9 mouse cellular contexts compared by ENCODE assay signal in the genomic region with DNA sequence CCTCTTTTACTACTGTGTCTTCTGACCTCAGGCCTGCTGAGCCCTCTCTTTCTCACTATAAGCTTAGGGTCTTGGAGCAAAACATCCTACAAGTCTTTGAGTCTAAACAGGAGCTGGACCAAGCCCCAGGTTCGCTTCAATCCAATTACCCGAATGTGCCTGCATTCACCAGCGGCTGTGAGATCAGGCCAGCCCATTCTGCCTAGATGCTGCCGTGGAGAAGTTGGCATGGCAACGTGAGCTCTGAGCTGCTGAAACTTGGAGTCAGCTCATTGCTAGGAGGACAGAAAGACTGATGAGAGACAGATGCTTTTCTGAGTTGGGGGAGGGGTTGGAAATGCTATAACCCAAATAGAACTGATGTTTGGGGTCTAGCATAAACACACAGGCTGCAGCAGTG.
DNase-seq lines count a peak whose midpoint lies in the region; ATAC-seq and TF ChIP-seq lines count a peak whose summit lies in the region.
"Had no signal": no experiment of that assay in that cellular context is flagged by ENCODE, and none has a peak within 500 bp of the region (broad histone marks: within the 10 kb centered on the region; RNA-seq: fewer than 3 reads in every experiment).

No protein-coding gene starts in this region.

- no peak overlapping the region for H3K4me2 ChIP-seq in midbrain, embryonic 13.5 days (replicated peaks)
- H3K4me2 ChIP-seq in liver, embryonic 11.5 days = no peak overlapping the region

- H3K9ac ChIP-seq in midbrain, embryonic 13.5 days (replicated peaks) = peak overlapping the region; percentile 32; the same call in 1 of the 2 replicates
- no peak overlapping the region for H3K9ac ChIP-seq in liver, embryonic 11.5 days (ENCODE audit: low read depth, low read length)

- peak; percentile 55 for ATAC-seq in midbrain, embryonic 13.5 days
- ATAC-seq in liver, embryonic 11.5 days (replicated peaks; ENCODE audit: low FRiP score) = no peak

- WGBS in forebrain, embryonic 10.5 days = 16% methylated on average over 5 of the region's 5 CpGs
- 1% methylated on average over 5 of the region's 5 CpGs for WGBS in midbrain, embryonic 13.5 days
- 56% methylated on average over 5 of the region's 5 CpGs for WGBS in liver, embryonic 11.5 days

- peaks cover 36% of the 10 kb centered on the region for H3K4me1 ChIP-seq in forebrain, embryonic 10.5 days
- peaks cover 36% of the 10 kb centered on the region for H3K4me1 ChIP-seq in midbrain, embryonic 13.5 days (replicated peaks)
- H3K4me1 ChIP-seq in liver, embryonic 11.5 days (replicated peaks; ENCODE audit: control insufficient read depth, insufficient read depth, low read length) = no peaks in the 10 kb centered on the region

- DNase-seq in brain, adult 2 months (ENCODE audit: low read depth, low spot score) = peak; percentile 91
- peak; percentile 43 for DNase-seq in forebrain, embryonic 10.5 days (ENCODE audit: extremely low spot score, low spot score)
- peak; percentile 71 to 88 for DNase-seq in layer of hippocampus, adult 2 months (ENCODE audit: low spot score in 2 of 2)
- DNase-seq in kidney, adult 8-10 months = no peak
- DNase-seq in ovary, postnatal 10 days (ENCODE audit: low spot score) = no peak
- no peak for DNase-seq in lung, adult 18-20 months
- DNase-seq in liver, embryonic 11.5 days (ENCODE audit: low spot score) = no peak

- H3K27me3 ChIP-seq in forebrain, embryonic 10.5 days (ENCODE audit: poor library complexity, severe bottlenecking) = no peaks in the 10 kb centered on the region; the same call in 1 of the 2 replicates
- no peaks in the 10 kb centered on the region for H3K27me3 ChIP-seq in midbrain, embryonic 13.5 days
- no peaks in the 10 kb centered on the region; the same call in 1 of the 2 replicates for H3K27me3 ChIP-seq in liver, embryonic 11.5 days (replicated peaks; ENCODE audit: control insufficient read depth, insufficient read depth, low read length)

- H3K36me3 ChIP-seq in forebrain, embryonic 10.5 days (replicated peaks) = peaks cover under 1% of the 10 kb centered on the region; the same call in 1 of the 2 replicates
- peaks cover 5% of the 10 kb centered on the region for H3K36me3 ChIP-seq in midbrain, embryonic 13.5 days
- H3K36me3 ChIP-seq in liver, embryonic 11.5 days (ENCODE audit: control insufficient read depth, insufficient read depth, low read length) = no peaks in the 10 kb centered on the region

- TF ChIP-seq CTCF in layer of hippocampus, adult 2 months (conservative IDR thresholded peaks at IDR 0.05) = no peak

- no peaks in the 10 kb centered on the region for H3K9me3 ChIP-seq in forebrain, embryonic 10.5 days
- H3K9me3 ChIP-seq in midbrain, embryonic 13.5 days = no peaks in the 10 kb centered on the region
- H3K9me3 ChIP-seq in liver, embryonic 11.5 days (ENCODE audit: control insufficient read depth, low read length) = no peaks in the 10 kb centered on the region

- peak overlapping the region; percentile 65 for H3K27ac ChIP-seq in forebrain, embryonic 10.5 days
- peak overlapping the region; percentile 96 for H3K27ac ChIP-seq in layer of hippocampus, adult 2 months
- peak overlapping the region; percentile 61 for H3K27ac ChIP-seq in midbrain, embryonic 13.5 days
- H3K27ac ChIP-seq in liver, embryonic 11.5 days (ENCODE audit: low read depth, low read length) = no peak overlapping the region

- H3K4me3 ChIP-seq in forebrain, embryonic 10.5 days = no peak overlapping the region
- H3K4me3 ChIP-seq in layer of hippocampus, adult 2 months = no peak overlapping the region
- no peak overlapping the region for H3K4me3 ChIP-seq in midbrain, embryonic 13.5 days (replicated peaks)
- H3K4me3 ChIP-seq in liver, embryonic 11.5 days (ENCODE audit: low read depth, low read length) = no peak overlapping the region
- H3K4me3 ChIP-seq: myocyte had no signal

Comparison
In these comparisons a context has a peak if more than half of its experiments do, and no peak if none do; other contexts are left out.
1. DNase-seq: peak in brain, adult 2 months (single experiment), forebrain, embryonic 10.5 days (single experiment) and layer of hippocampus, adult 2 months (2 of 2); none in kidney, adult 8-10 months (0 of 2), ovary, postnatal 10 days (single experiment), lung, adult 18-20 months (0 of 2) and liver, embryonic 11.5 days (single experiment).